Mouse (Mus musculus): Measurements from ENCODE around the gene Ubald2. TPM values are rescaled to one million over a fixed set of nuclear protein-coding genes. Genes with fewer than 3 reads are reported as not detected.
"Not testable (repeated sequence)": the region's sequence is repeated elsewhere in the genome, so short reads cannot be mapped to it uniquely, and the experiment has no call there.

The Ubald2 gene
- polyA plus RNA-seq, 1 experiment = 159 TPM

GRCm38 (mm10) chr11:116423782-116424620, 9.9 kb upstream of the Ubald2 start:
- WGBS = 40% methylated on average over 10 of the region's 10 CpGs
- Histone ChIP-seq H3K4me3 (replicated peaks; ENCODE audit: extremely low read depth, low read depth, low read length) (no peak overlapping the region), H3K4me1 (ENCODE audit: control insufficient read depth, insufficient read depth, low read length) (peaks cover 3% of the 10 kb centered on the region; the same call in 1 of the 2 replicates)
- no peak for DNase-seq
- TF ChIP-seq CTCF (IDR thresholded peaks at IDR 0.05; ENCODE audit: insufficient read depth, low read length) (no peak), POLR2A (IDR thresholded peaks at IDR 0.05; ENCODE audit: borderline replicate concordance, extremely low read depth, low read depth, low read length) (peak; percentile 65; the same call in 1 of the 2 replicates)

- TF ChIP-seq POLR2A (IDR thresholded peaks at IDR 0.05; ENCODE audit: borderline replicate concordance, extremely low read depth, low read depth, low read length) (no peak), CTCF (IDR thresholded peaks at IDR 0.05; ENCODE audit: insufficient read depth, low read length) (no peak)
- Histone ChIP-seq H3K4me3 (replicated peaks; ENCODE audit: extremely low read depth, low read depth, low read length) (no peak overlapping the region), H3K4me1 (ENCODE audit: control insufficient read depth, insufficient read depth, low read length) (peaks cover 7% of the 10 kb centered on the region)
- no peak for DNase-seq
- WGBS = 38% methylated on average over 8 of the region's 8 CpGs
These were observed 9.1 kb upstream of the Ubald2 start for GRCm38 (mm10) chr11:116424621-116425407.

- not testable (repeated sequence) for DNase-seq; H3K4me3 ChIP-seq (replicated peaks; ENCODE audit: extremely low read depth, low read depth, low read length); H3K4me1 ChIP-seq (ENCODE audit: control insufficient read depth, insufficient read depth, low read length)
- WGBS = 65% methylated on average over 11 of the region's 11 CpGs
These were observed 7.6 kb upstream of the Ubald2 start for GRCm38 (mm10) chr11:116426328-116426727.

- no peak overlapping the region for H3K4me3 ChIP-seq (replicated peaks; ENCODE audit: extremely low read depth, low read depth, low read length)
- 80% methylated on average over 6 of the region's 6 CpGs for WGBS
- no peak for DNase-seq
- H3K4me1 ChIP-seq (ENCODE audit: control insufficient read depth, insufficient read depth, low read length) = peaks cover 7% of the 10 kb centered on the region
- TF ChIP-seq POLR2A (IDR thresholded peaks at IDR 0.05; ENCODE audit: borderline replicate concordance, extremely low read depth, low read depth, low read length) = no peak
- TF ChIP-seq CTCF (IDR thresholded peaks at IDR 0.05; ENCODE audit: insufficient read depth, low read length) = no peak
These were observed 6.9 kb upstream of the Ubald2 start for GRCm38 (mm10) chr11:116426852-116427575.

- TF ChIP-seq CTCF (IDR thresholded peaks at IDR 0.05; ENCODE audit: insufficient read depth, low read length) (no peak), POLR2A (IDR thresholded peaks at IDR 0.05; ENCODE audit: borderline replicate concordance, extremely low read depth, low read depth, low read length) (no peak)
- no peak for DNase-seq
- Histone ChIP-seq H3K4me3 (replicated peaks; ENCODE audit: extremely low read depth, low read depth, low read length) (no peak overlapping the region), H3K4me1 (ENCODE audit: control insufficient read depth, insufficient read depth, low read length) (peaks cover 8% of the 10 kb centered on the region)
- WGBS = 35% methylated on average over 13 of the region's 13 CpGs
These were observed 4.7 kb upstream of the Ubald2 start for GRCm38 (mm10) chr11:116428872-116429859.

- 77% methylated on average over 9 of the region's 9 CpGs for WGBS
- Histone ChIP-seq H3K4me1 (ENCODE audit: control insufficient read depth, insufficient read depth, low read length) (peaks cover 6% of the 10 kb centered on the region), H3K4me3 (replicated peaks; ENCODE audit: extremely low read depth, low read depth, low read length) (no peak overlapping the region)
- TF ChIP-seq POLR2A (IDR thresholded peaks at IDR 0.05; ENCODE audit: borderline replicate concordance, extremely low read depth, low read depth, low read length) (no peak), CTCF (IDR thresholded peaks at IDR 0.05; ENCODE audit: insufficient read depth, low read length) (no peak)
- no peak for DNase-seq
These were observed 3.9 kb upstream of the Ubald2 start for GRCm38 (mm10) chr11:116429862-116430613.

GRCm38 (mm10) chr11:116430723-116431427, 3.0 kb upstream of the Ubald2 start:
- no peak for TF ChIP-seq CTCF (IDR thresholded peaks at IDR 0.05; ENCODE audit: insufficient read depth, low read length)
- no peak for TF ChIP-seq POLR2A (IDR thresholded peaks at IDR 0.05; ENCODE audit: borderline replicate concordance, extremely low read depth, low read depth, low read length)
- WGBS = 33% methylated on average over 22 of the region's 22 CpGs
- H3K4me1 ChIP-seq (ENCODE audit: control insufficient read depth, insufficient read depth, low read length) = peaks cover 6% of the 10 kb centered on the region
- H3K4me3 ChIP-seq (replicated peaks; ENCODE audit: extremely low read depth, low read depth, low read length) = no peak overlapping the region
- no peak for DNase-seq

All from lung, adult 2 months (tissue).